ENCODE assay signal across 18 mouse cellular contexts in genomic region chr5:118818294-118818693, GRCm38 (mm10).
"Had no signal": no experiment of that assay in that cellular context is flagged by ENCODE, and none has a peak within 500 bp of the region (broad histone marks: within the 10 kb centered on the region; RNA-seq: fewer than 3 reads in every experiment).

No protein-coding gene starts in this region.

- H3K4me2 ChIP-seq: liver, embryonic 15.5 days; lung, embryonic 15.5 days; midbrain, embryonic 11.5 days; midbrain, embryonic 13.5 days; midbrain, embryonic 15.5 days had no signal

- H3K4me1 ChIP-seq: liver, embryonic 15.5 days; lung, embryonic 15.5 days; megakaryocyte, embryonic 14.5 days; midbrain, embryonic 13.5 days; midbrain, embryonic 15.5 days had no signal

- H3K4me3 ChIP-seq: liver, embryonic 15.5 days; lung, embryonic 15.5 days; midbrain, embryonic 13.5 days; midbrain, embryonic 15.5 days had no signal

- H3K9ac ChIP-seq: liver, embryonic 15.5 days; liver, postnatal 0 days; lung, embryonic 15.5 days; midbrain, embryonic 13.5 days; midbrain, embryonic 15.5 days had no signal

- H3K27me3 ChIP-seq: liver, embryonic 15.5 days; lung, embryonic 15.5 days; midbrain, embryonic 13.5 days; midbrain, embryonic 15.5 days had no signal

- H3K27ac ChIP-seq: liver, embryonic 15.5 days; lung, embryonic 15.5 days; macrophage; midbrain, embryonic 13.5 days; midbrain, embryonic 15.5 days had no signal

- H3K9me3 ChIP-seq: liver, embryonic 15.5 days; lung, embryonic 15.5 days; midbrain, embryonic 15.5 days had no signal

- ATAC-seq: liver, postnatal 0 days; lung, postnatal 0 days; midbrain, embryonic 13.5 days; midbrain, embryonic 15.5 days had no signal

- DNase-seq: liver, postnatal 0 days; lung, adult 2 months; lung, postnatal 14 days; lung, postnatal 36 days; right cerebral cortex, postnatal 25 days; right cerebral cortex, postnatal 4 days; spleen, adult 18-20 months; thymus, adult 18-20 months; thymus, postnatal 14 days; thymus, postnatal 36 days had no signal

- H3K36me3 ChIP-seq: liver, embryonic 15.5 days; lung, embryonic 15.5 days; midbrain, embryonic 13.5 days; midbrain, embryonic 15.5 days had no signal
